Mouse (Mus musculus) layer of hippocampus, postnatal 10 days (tissue): ENCODE data around the gene Fam71b. TPM values are rescaled to one million over a fixed set of nuclear protein-coding genes. Genes with fewer than 3 reads are reported as not detected.

Source experiments
- DNase-seq, 2 experiments: peaks; one replicate each; pipeline ENCODE4 v3.0.0; 2021; ENCODE audit warnings: low spot score in 2 of 2
- total RNA-seq, 2 experiments: library from RNA; stranded (reverse); gene quantifications; 2 replicates each; pipeline ENCODE4 v1.2.3; 2021

Fam71b gene
- total RNA-seq, 2 experiments from 2014 or later = not detected

- no peak for DNase-seq
Observed at GRCm38 (mm10) chr11:46382466-46382865, 13.9 kb upstream of the Fam71b start.

- DNase-seq = no peak
Observed at GRCm38 (mm10) chr11:46384925-46385324, 11.4 kb upstream of the Fam71b start.

- no peak for DNase-seq
Observed at GRCm38 (mm10) chr11:46386556-46386955, 9.8 kb upstream of the Fam71b start.

GRCm38 (mm10) chr11:46387061-46387460 is 9.3 kb upstream of the Fam71b start:
- no peak for DNase-seq

- no peak for DNase-seq
Observed at GRCm38 (mm10) chr11:46388438-46388837, 7.9 kb upstream of the Fam71b start.

GRCm38 (mm10) chr11:46389336-46390117 is 6.8 kb upstream of the Fam71b start, which contains the start of gene Itk:
Gene Itk, minus strand, starts transcription at chr11:46389515.
- DNase-seq = no peak

- DNase-seq = no peak
Observed at GRCm38 (mm10) chr11:46390621-46391020, 5.7 kb upstream of the Fam71b start.

- no peak for DNase-seq
Observed at GRCm38 (mm10) chr11:46392890-46393289, 3.5 kb upstream of the Fam71b start.

- no peak for DNase-seq
Observed at GRCm38 (mm10) chr11:46393413-46393812, 2.9 kb upstream of the Fam71b start.

- DNase-seq = no peak
Observed at GRCm38 (mm10) chr11:46395088-46395487, 1.3 kb upstream of the Fam71b start.

GRCm38 (mm10) chr11:46395698-46396097 is 661 bp upstream of the Fam71b start:
- no peak for DNase-seq

GRCm38 (mm10) chr11:46396860-46397179 is 461 bp downstream of the Fam71b start:
- no peak for DNase-seq

GRCm38 (mm10) chr11:46397900-46398299 is 1.5 kb downstream of the Fam71b start:
- no peak for DNase-seq

GRCm38 (mm10) chr11:46398473-46398872 is 2.1 kb downstream of the Fam71b start:
- no peak for DNase-seq

GRCm38 (mm10) chr11:46398933-46399383 is 2.6 kb downstream of the Fam71b start:
- DNase-seq = no peak

GRCm38 (mm10) chr11:46401555-46401954 is 5.2 kb downstream of the Fam71b start:
- no peak for DNase-seq

GRCm38 (mm10) chr11:46404986-46405385 is 8.6 kb downstream of the Fam71b start:
- DNase-seq = no peak

- no peak for DNase-seq
Observed at GRCm38 (mm10) chr11:46406721-46407120, 10.4 kb downstream of the Fam71b start.

- no peak for DNase-seq
Observed at GRCm38 (mm10) chr11:46410018-46410563, 13.7 kb downstream of the Fam71b start.

GRCm38 (mm10) chr11:46418438-46418837 is 22.1 kb downstream of the Fam71b start:
- DNase-seq = no peak

- DNase-seq = no peak
Observed at GRCm38 (mm10) chr11:46418860-46419259, 22.5 kb downstream of the Fam71b start.

- no peak for DNase-seq
Observed at GRCm38 (mm10) chr11:46421086-46421888, 24.9 kb downstream of the Fam71b start.
